Mouse (Mus musculus) hindbrain, embryonic 12.5 days (tissue): ENCODE measurements around the gene Mef2c. TPM values are rescaled to one million over a fixed set of nuclear protein-coding genes. Genes with fewer than 3 reads are reported as not detected.
A peak's percentile ranks its signal among the peaks of the same experiment; 100 is the strongest.

Source experiments
- ATAC-seq: fragments of 200-750 bp; cut with Nextera tagmentation; 2 replicates; pipeline ENCODE4 v1.8.0; 2017; ENCODE audit warnings: moderate TSS enrichment; ENCODE audit not compliant: low FRiP score
- H3K27ac ChIP-seq: fragments of 300-500 bp; sonication (generic); 2 replicates; pipeline ENCODE4 v1.5.1; 2016; ENCODE audit warnings: mild to moderate bottlenecking
- H3K27me3 ChIP-seq: fragments of 300-500 bp; sonication (generic); 2 replicates; pipeline ENCODE4 v1.6.1; 2016; ENCODE audit warnings: mild to moderate bottlenecking
- H3K36me3 ChIP-seq: fragments of 300-500 bp; sonication (generic); 2 replicates; pipeline ENCODE4 v1.6.1; 2016; ENCODE audit warnings: mild to moderate bottlenecking
- H3K4me1 ChIP-seq: fragments of 300-500 bp; sonication (generic); 2 replicates; pipeline ENCODE4 v1.6.1; 2016
- H3K4me2 ChIP-seq: fragments of 300-500 bp; sonication (generic); replicated peaks from 2 replicates; pipeline ENCODE4 v1.6.1; 2016; ENCODE audit warnings: mild to moderate bottlenecking
- H3K4me3 ChIP-seq: fragments of 300-500 bp; sonication (generic); 2 replicates; pipeline ENCODE4 v1.5.1; 2016; ENCODE audit warnings: mild to moderate bottlenecking
- H3K9ac ChIP-seq: fragments of 300-500 bp; sonication (generic); 2 replicates; pipeline ENCODE4 v1.6.1; 2016; ENCODE audit warnings: mild to moderate bottlenecking, moderate library complexity
- H3K9me3 ChIP-seq: fragments of 300-500 bp; sonication (generic); replicated peaks from 2 replicates; pipeline ENCODE4 v1.6.1; 2016; ENCODE audit warnings: mild to moderate bottlenecking
- WGBS: fragments of 180-500 bp; shearing (Covaris S2); methylation state at CpG from one replicate; pipeline ENCODE4 v1.1.7; 2016; 5-methylcytosine and 5-hydroxymethylcytosine counted together
- polyA plus RNA-seq: library from polyadenylated mRNA; unstranded; fragments of >200 nt; fragmentation: Nextera tagmentation; extraction: Ambion mirVana; gene quantifications from 2 replicates; pipeline ENCODE4 v1.2.1, GENCODE M21; 2016

Gene Mef2c
- polyA plus RNA-seq, 1 experiment from 2014 or later: 28.9 TPM

GRCm38 (mm10) chr13:83604320-83604719 is 100.5 kb downstream of the Mef2c start:
- no peaks in the 10 kb centered on the region for H3K27me3 ChIP-seq
- no peak overlapping the region for H3K4me3 ChIP-seq
- H3K27ac ChIP-seq: no peak overlapping the region
- no peak overlapping the region for H3K4me2 ChIP-seq
- no peaks in the 10 kb centered on the region for H3K36me3 ChIP-seq
- no peak overlapping the region for H3K9ac ChIP-seq
- 44% methylated on average over 3 of the region's 3 CpGs for WGBS
- H3K9me3 ChIP-seq: no peaks in the 10 kb centered on the region
- ATAC-seq: no peak
- H3K4me1 ChIP-seq: peaks cover 13% of the 10 kb centered on the region

GRCm38 (mm10) chr13:83604785-83605184 is 101.0 kb downstream of the Mef2c start:
- WGBS: 40% methylated on average over 4 of the region's 4 CpGs
- H3K9ac ChIP-seq: no peak overlapping the region
- no peak overlapping the region for H3K27ac ChIP-seq
- H3K4me3 ChIP-seq: no peak overlapping the region
- H3K4me2 ChIP-seq: no peak overlapping the region
- peak; percentile 55 for ATAC-seq
- no peaks in the 10 kb centered on the region for H3K9me3 ChIP-seq
- no peaks in the 10 kb centered on the region for H3K27me3 ChIP-seq
- H3K4me1 ChIP-seq: peaks cover 13% of the 10 kb centered on the region
- H3K36me3 ChIP-seq: no peaks in the 10 kb centered on the region

DNA sequence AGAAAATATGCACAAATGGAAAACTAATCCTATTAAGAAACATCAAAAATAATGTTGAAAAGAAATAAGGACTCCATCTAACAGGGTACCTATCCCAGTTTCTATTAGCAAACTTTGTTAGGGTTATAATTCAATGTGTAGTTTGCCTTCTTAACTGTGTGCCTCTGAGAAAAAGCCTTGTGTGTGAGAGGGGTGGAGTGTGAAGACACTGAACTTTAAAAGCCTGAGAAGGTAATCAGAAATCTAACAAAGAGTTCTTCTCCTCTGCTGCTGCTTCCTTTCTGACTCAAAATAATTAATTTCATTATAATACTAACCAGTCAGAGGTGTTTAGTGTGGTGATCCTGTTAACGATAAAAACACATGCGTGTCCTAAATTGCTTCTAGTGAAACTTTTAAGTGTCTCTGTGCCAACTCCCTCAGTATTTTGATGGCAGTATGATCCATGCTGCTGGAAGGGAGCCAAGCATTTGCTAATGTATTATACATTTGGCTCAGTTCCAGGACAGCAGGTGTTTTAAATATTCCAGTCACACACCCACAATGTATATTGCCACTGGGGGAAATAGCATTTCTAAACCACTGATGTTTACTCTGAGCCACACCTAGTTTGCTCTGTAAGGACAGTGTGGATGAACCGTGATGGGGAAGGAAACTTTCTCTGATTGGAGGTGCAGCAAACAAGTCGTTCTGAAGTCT is 104.2 kb downstream of the Mef2c start:
- 59% methylated on average over 4 of the region's 4 CpGs for whole genome bisulfite sequencing
- H3K27ac ChIP-seq: no peak overlapping the region
- ATAC-seq: 0 out of 2 replicates have a peak, but pooled peaks have one; percentile 57

GRCm38 (mm10) chr13:83608851-83609516 is 105.2 kb downstream of the Mef2c start:
- Histone ChIP-seq H3K27me3 (no peaks in the 10 kb centered on the region), H3K9me3 (no peaks in the 10 kb centered on the region), H3K4me2 (no peak overlapping the region), H3K27ac (no peak overlapping the region), H3K9ac (no peak overlapping the region), H3K4me1 (peaks cover 13% of the 10 kb centered on the region), H3K4me3 (no peak overlapping the region), H3K36me3 (no peaks in the 10 kb centered on the region)
- WGBS: 73% methylated on average over 3 of the region's 3 CpGs
- ATAC-seq: no peak

More for the DNA sequence above, 104.2 kb downstream of the Mef2c start:
- H3K4me2 ChIP-seq: no peak overlapping the region
- no peak overlapping the region for H3K9ac ChIP-seq
- H3K36me3 ChIP-seq: no peaks in the 10 kb centered on the region
- H3K27me3 ChIP-seq: no peaks in the 10 kb centered on the region
- H3K9me3 ChIP-seq: no peaks in the 10 kb centered on the region
- no peak overlapping the region for H3K4me3 ChIP-seq
- H3K4me1 ChIP-seq: peaks cover 13% of the 10 kb centered on the region

DNA sequence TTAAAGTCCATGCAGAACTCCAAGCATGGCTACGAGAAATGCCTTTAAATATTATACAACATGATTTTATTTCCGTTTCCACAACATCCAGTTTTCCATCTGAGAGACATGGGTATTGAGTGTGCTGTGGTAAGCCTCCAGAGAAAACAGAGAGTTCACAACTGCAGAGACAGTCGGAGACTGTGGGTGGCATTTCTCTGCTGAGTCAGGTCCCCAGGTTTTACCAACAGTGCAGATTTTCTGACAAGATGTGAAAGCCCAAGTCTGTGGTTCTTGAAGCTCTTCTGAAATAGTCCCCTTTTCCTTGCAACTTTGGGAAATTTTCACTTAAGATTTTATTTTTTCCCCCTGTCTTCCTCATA is 105.7 kb downstream of the Mef2c start:
- Histone ChIP-seq H3K9me3 (no peaks in the 10 kb centered on the region), H3K36me3 (no peaks in the 10 kb centered on the region), H3K4me2 (no peak overlapping the region), H3K27me3 (no peaks in the 10 kb centered on the region), H3K9ac (no peak overlapping the region), H3K4me3 (no peak overlapping the region), H3K27ac (no peak overlapping the region), H3K4me1 (peaks cover 13% of the 10 kb centered on the region)
- no peak for ATAC-seq
- 74% methylated on average over 3 of the region's 3 CpGs for WGBS

DNA sequence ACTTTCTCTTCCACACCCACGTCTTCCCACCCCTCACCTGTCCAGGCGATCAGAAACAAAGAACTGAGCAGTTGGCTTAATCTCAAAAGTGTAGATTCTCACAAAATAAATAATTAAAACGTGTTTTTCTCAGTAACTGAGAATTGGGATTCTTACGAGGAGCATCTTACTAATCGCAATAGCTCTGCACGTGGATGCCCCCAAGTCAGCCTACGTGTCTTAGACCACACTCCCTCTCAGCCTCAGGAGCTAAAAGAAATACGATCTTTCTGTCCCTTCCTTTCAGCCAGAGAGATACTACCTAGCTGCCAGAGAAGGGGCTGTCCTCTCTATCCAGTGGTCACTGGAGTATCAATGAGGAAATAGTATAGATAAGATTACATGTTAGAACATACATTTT is 106.3 kb downstream of the Mef2c start:
- H3K27me3 ChIP-seq: no peaks in the 10 kb centered on the region
- H3K27ac ChIP-seq: no peak overlapping the region
- no peak for ATAC-seq
- H3K9ac ChIP-seq: no peak overlapping the region
- H3K4me3 ChIP-seq: no peak overlapping the region
- no peaks in the 10 kb centered on the region for H3K36me3 ChIP-seq
- WGBS: 84% methylated on average over 8 of the region's 8 CpGs
- no peaks in the 10 kb centered on the region for H3K9me3 ChIP-seq
- peaks cover 8% of the 10 kb centered on the region for H3K4me1 ChIP-seq
- H3K4me2 ChIP-seq: no peak overlapping the region

DNA sequence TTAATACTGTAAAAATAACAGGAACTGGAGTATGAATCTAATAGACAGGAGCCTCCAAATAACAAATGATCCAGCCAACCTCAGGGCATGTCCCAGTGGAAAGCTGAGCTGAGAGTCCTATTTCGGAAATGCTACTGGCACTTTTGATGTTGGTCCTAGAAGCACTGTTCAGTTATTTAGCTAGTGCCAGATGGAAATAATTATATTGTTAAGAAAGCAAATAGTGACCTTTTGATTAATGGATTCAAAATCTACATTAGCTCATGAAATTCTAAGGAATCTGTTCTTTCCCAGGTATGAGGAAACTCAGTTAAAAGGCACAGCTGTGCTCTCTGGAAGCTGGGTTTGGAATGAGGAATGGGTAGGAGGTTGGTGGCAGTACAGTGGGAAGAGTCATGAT is 108.4 kb downstream of the Mef2c start:
- WGBS: 73% methylated on average over 1 of the region's 1 CpGs
- peaks cover 8% of the 10 kb centered on the region for H3K4me1 ChIP-seq
- ATAC-seq: no peak
- no peaks in the 10 kb centered on the region for H3K9me3 ChIP-seq
- H3K27me3 ChIP-seq: no peaks in the 10 kb centered on the region
- H3K4me3 ChIP-seq: no peak overlapping the region
- no peak overlapping the region for H3K27ac ChIP-seq
- no peak overlapping the region for H3K9ac ChIP-seq
- no peaks in the 10 kb centered on the region for H3K36me3 ChIP-seq
- H3K4me2 ChIP-seq: no peak overlapping the region

DNA sequence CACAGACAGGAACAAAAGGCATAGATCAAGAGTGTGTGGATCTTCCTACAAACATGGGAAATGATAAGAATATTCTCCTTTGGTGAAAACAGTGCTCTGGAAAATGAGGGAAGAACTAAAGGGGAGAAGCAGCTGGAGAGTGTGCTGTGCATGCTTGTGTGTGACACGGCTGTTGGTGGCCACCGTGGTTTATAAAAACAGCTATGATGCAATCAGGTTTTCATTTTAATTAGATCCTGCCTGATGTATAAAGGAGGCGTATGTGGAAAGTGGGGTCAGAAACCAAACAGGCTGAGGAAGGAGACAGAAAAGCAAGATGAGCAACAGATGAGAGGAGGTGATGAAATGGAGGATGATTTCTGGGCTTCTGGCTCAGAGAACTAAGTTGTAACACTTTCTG is 112.0 kb downstream of the Mef2c start:
- H3K9me3 ChIP-seq: no peaks in the 10 kb centered on the region
- no peak overlapping the region for H3K4me3 ChIP-seq
- H3K27ac ChIP-seq: no peak overlapping the region
- no peaks in the 10 kb centered on the region for H3K36me3 ChIP-seq
- no peak overlapping the region for H3K4me2 ChIP-seq
- H3K9ac ChIP-seq: no peak overlapping the region
- no peaks in the 10 kb centered on the region for H3K4me1 ChIP-seq
- no peak for ATAC-seq
- no peaks in the 10 kb centered on the region for H3K27me3 ChIP-seq
- WGBS: 91% methylated on average over 3 of the region's 3 CpGs

GRCm38 (mm10) chr13:83624651-83625050 is 120.8 kb downstream of the Mef2c start:
- ATAC-seq: no peak
- H3K9ac ChIP-seq: no peak overlapping the region
- 92% methylated on average over 4 of the region's 4 CpGs for WGBS
- no peaks in the 10 kb centered on the region for H3K27me3 ChIP-seq
- H3K9me3 ChIP-seq: no peaks in the 10 kb centered on the region
- H3K27ac ChIP-seq: no peak overlapping the region
- H3K4me3 ChIP-seq: no peak overlapping the region
- no peaks in the 10 kb centered on the region for H3K36me3 ChIP-seq
- H3K4me2 ChIP-seq: no peak overlapping the region
- no peaks in the 10 kb centered on the region for H3K4me1 ChIP-seq

- Histone ChIP-seq H3K4me2 (no peak overlapping the region), H3K4me3 (no peak overlapping the region), H3K36me3 (no peaks in the 10 kb centered on the region), H3K27ac (no peak overlapping the region), H3K9ac (no peak overlapping the region), H3K9me3 (no peaks in the 10 kb centered on the region), H3K27me3 (no peaks in the 10 kb centered on the region), H3K4me1 (no peaks in the 10 kb centered on the region)
- 93% methylated on average over 4 of the region's 4 CpGs for WGBS
- ATAC-seq: no peak
Observed at GRCm38 (mm10) chr13:83627429-83627828, 123.6 kb downstream of the Mef2c start.

- Histone ChIP-seq H3K36me3 (no peaks in the 10 kb centered on the region), H3K9me3 (no peaks in the 10 kb centered on the region), H3K4me2 (no peak overlapping the region), H3K27ac (no peak overlapping the region), H3K4me1 (no peaks in the 10 kb centered on the region), H3K9ac (no peak overlapping the region), H3K4me3 (no peak overlapping the region), H3K27me3 (no peaks in the 10 kb centered on the region)
- ATAC-seq: no peak
- 91% methylated on average over 3 of the region's 3 CpGs for WGBS
Observed at GRCm38 (mm10) chr13:83628139-83628538, 124.3 kb downstream of the Mef2c start.

- Histone ChIP-seq H3K36me3 (no peaks in the 10 kb centered on the region), H3K4me1 (no peaks in the 10 kb centered on the region), H3K9me3 (no peaks in the 10 kb centered on the region), H3K9ac (no peak overlapping the region), H3K4me2 (no peak overlapping the region), H3K4me3 (no peak overlapping the region), H3K27ac (no peak overlapping the region), H3K27me3 (no peaks in the 10 kb centered on the region)
- ATAC-seq: no peak
- 89% methylated on average over 5 of the region's 5 CpGs for WGBS
Observed at GRCm38 (mm10) chr13:83633155-83633554, 129.3 kb downstream of the Mef2c start.

GRCm38 (mm10) chr13:83635218-83635617 is 131.4 kb downstream of the Mef2c start:
- no peaks in the 10 kb centered on the region for H3K27me3 ChIP-seq
- H3K4me2 ChIP-seq: no peak overlapping the region
- WGBS: 44% methylated on average over 7 of the region's 7 CpGs
- H3K9me3 ChIP-seq: no peaks in the 10 kb centered on the region
- H3K27ac ChIP-seq: no peak overlapping the region
- H3K9ac ChIP-seq: no peak overlapping the region
- no peak overlapping the region for H3K4me3 ChIP-seq
- no peaks in the 10 kb centered on the region for H3K4me1 ChIP-seq
- no peak for ATAC-seq
- no peaks in the 10 kb centered on the region for H3K36me3 ChIP-seq
